Mouse (Mus musculus) inflammation-experienced regulatory T-cells (primary cell): ENCODE results near the gene Lrwd1. TPM values are rescaled to one million over a fixed set of nuclear protein-coding genes. Genes with fewer than 3 reads are reported as not detected.

Experiments
- polyA plus RNA-seq, 2 experiments: library from polyadenylated mRNA; unstranded; fragments of 100-300 nt; shearing (Covaris generic); gene quantifications; one replicate each; pipeline ENCODE4 v1.2.1; 2017

Gene Lrwd1
- 10 to 100 TPM; 44.4 to 47.7 TPM for polyA plus RNA-seq

GRCm38 (mm10) chr5:136135571-136136291 is at the start of gene Lrwd1, which contains the start of gene Alkbh4:
Lrwd1 (minus strand) TSS chr5:136136074.
Alkbh4 (plus strand) TSS chr5:136136146.

GRCm38 (mm10) chr5:136170512-136171362 is 34.9 kb upstream of the Lrwd1 start, which contains the start of gene Orai2:
Orai2 (minus strand) TSS chr5:136170713.

DNA sequence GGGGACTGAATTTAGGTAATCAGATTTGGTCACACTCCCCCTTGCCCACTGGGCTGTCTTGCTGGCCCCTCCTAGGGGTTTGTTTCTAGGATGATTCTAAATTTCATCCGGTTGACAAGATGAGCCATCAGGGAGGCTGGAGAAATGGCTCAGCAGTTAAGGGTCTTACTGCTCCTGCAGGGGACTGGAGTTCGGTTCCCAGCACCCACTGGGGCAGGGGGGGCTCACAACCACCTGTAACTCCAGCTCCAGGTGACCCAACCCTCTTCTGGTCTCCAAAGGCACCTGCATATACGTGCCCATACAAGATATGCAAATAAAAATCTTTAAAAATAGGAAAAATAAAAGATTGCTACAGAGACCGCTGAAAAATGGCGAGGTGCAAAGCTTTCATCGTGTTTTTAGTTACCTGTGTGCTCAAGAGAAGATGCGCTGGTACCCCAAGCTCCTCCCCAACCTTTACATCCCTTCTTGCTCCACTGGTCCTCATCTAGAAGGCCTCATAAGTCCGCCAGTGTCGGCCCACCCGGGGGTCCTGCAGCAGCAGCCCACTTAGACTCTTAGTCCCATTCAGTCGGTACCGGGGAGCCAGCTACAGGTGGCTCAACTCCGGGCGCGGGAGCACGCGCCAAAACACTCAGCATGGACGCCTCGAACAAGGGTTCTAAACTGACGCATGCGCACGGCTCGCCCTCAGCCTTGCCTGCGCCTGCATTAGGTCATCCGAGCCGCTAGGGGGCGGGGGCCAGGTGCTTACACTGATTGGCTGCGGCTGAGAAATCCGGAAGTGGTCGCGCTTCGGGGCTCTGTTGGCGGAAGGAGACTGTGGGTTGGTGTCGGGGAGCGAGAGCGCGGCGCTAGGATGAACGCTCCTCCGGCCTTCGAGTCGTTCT is 19.7 kb downstream of the Lrwd1 start, which contains the start of gene Polr2j:
TSS of gene Polr2j (plus strand) at position 741 of the 893 bp plus-strand sequence.

GRCm38 (mm10) chr5:136083669-136084107 is 52.2 kb downstream of the Lrwd1 start, which contains the start of gene Rasa4:
Rasa4 (plus strand) TSS chr5:136083916.

Other genes starting within 250 kb of the Lrwd1 start
- 1 to 10 TPM; 1.5 to 4.0 TPM for gene Hspb1, start 248.2 kb downstream of the Lrwd1 start, polyA plus RNA-seq
- gene Ywhag, start 201.5 kb downstream of the Lrwd1 start, polyA plus RNA-seq: 10 to 100 TPM; 52.2 to 59.4 TPM
- 1 to 10 TPM in 1 of 2 experiments, under 1 TPM in 1; 0.76 to 3.0 TPM for gene Ssc4d, start 161.5 kb downstream of the Lrwd1 start, polyA plus RNA-seq
- 1 to 10 TPM in 1 of 2 experiments, under 1 TPM in 1; 0.16 to 1.3 TPM for gene Zp3, start 156.0 kb downstream of the Lrwd1 start, polyA plus RNA-seq
- 10 to 100 TPM; 18.7 to 19.3 TPM for gene Dtx2, start 141.3 kb downstream of the Lrwd1 start, polyA plus RNA-seq
- under 1 TPM; 0.05 to 0.62 TPM for gene Upk3b, start 97.6 kb downstream of the Lrwd1 start, polyA plus RNA-seq
- not detected for gene Upk3bl, start 81.6 kb downstream of the Lrwd1 start, polyA plus RNA-seq
- gene Rasa4, start 52.2 kb downstream of the Lrwd1 start, polyA plus RNA-seq: 1 to 10 TPM; 2.1 to 6.5 TPM
- gene Polr2j, start 19.4 kb downstream of the Lrwd1 start, polyA plus RNA-seq: 100 to 1,000 TPM; 147 to 148 TPM
- gene Alkbh4, start 72 bp upstream of the Lrwd1 start, polyA plus RNA-seq: 10 to 100 TPM; 55.0 to 82.9 TPM
- gene Orai2, start 34.6 kb upstream of the Lrwd1 start, polyA plus RNA-seq: 100 to 1,000 TPM in 1 of 2 experiments, 10 to 100 TPM in 1; 68.7 to 135 TPM
- gene Prkrip1, start 62.9 kb upstream of the Lrwd1 start, polyA plus RNA-seq: 10 to 100 TPM; 41.4 to 54.0 TPM
- gene Sh2b2, start 110.5 kb upstream of the Lrwd1 start, polyA plus RNA-seq: under 1 TPM; 0.29 to 0.71 TPM